Mouse (Mus musculus): Measurements from ENCODE around the gene Cers5. TPM values are rescaled to one million over a fixed set of nuclear protein-coding genes. Genes with fewer than 3 reads are reported as not detected.
"Not testable (repeated sequence)": the region's sequence is repeated elsewhere in the genome, so short reads cannot be mapped to it uniquely, and the experiment has no call there.

Cers5 gene
- total RNA-seq, 2 experiments from 2014 or later = 29.3 to 31.3 TPM

DNA sequence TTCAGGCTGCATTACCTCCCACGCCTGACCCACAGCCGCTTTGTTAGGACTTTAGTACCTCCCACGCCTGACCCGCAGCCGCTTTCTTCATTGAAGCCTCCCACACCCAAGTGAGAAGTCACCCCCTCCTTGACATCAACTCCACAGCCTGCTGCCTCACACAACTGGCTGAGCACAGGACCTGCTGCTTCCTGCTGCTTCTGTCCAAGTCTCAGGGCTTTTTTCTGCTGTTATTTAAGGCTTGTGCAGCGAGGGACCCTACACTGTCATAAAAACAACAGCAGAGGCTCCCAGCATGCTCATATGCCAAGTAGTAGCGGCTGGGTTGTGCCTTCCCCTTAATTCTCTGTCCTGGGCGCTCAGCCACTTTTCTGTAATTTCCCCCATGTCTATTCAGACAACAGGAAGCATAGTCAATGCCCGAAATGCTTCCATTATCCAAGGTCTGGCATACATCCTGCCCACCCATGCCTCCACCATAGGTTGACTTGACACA lies 15.0 kb upstream of the Cers5 start:
- DNase-seq = peak; percentile 29

DNA sequence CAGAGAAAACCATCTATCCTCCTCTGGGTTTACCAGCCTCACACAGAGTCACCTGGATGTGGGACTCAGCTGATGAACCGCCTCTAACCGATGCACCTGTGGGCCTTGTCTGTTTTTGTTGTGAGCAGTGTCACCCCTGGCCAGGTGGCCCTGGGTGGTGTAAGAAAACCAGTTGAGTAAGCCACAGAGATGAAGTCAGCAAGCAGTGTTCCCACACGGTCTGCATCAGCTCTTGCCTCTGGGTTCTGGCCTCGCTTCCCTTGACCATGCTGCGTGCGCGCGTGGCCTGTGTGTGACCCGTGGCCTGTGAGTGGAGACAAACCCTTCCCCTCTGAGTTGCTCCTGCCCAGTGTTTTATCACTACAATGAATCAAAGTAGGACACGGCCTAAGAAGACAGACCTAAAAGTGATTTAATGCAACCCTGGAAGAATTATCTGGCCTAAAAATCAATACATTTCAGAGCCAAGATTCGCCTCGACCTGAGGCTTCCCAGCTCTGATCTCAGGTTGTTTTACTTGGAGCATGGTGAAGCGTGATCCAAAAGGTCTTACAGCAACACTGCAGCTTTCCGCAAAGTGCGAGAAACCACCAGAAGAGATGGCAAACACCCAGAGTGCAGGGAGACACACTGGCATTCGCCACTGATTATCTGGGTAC lies 6.1 kb upstream of the Cers5 start:
- no peak for DNase-seq

DNA sequence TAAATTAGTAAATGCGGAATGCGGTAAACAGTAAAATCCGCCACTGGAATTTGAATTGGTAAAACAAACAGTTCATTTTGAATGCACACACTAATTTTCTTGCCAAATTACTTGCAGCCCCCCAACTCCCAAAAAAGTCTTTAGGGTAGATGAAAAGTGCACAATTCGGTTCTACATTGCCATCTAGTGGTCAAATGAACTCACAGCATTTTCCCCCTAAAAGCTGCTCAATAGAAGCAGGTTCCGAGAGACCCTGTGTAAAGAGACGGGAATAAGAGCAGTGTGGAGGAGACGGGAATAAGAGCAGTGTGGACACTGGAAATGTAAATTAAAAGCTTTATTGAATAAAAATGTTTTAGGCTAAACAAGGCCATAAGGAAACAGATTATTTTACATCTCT lies 5.5 kb upstream of the Cers5 start:
- peak; percentile 41 for DNase-seq

DNA sequence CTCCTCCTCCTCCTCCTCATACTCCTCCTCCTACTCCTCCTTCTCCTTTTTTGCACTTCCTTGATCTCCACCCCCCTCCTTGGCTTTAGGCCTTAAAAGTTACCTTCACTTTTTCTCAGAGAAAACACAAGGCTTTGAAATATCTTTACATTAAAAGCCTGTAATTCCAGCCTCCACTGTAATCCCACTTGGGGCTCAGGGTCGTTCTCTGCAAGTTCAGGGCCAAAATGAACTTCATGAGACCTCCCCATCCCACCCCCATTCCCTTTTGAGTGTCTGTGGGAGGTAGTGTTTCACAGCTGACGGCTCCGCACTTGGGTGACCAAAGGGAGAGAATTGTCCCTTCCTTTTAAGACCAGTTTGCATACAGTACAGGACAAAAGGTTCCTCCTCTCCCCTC lies 240 bp upstream of the Cers5 start:
- DNase-seq = no peak

DNA sequence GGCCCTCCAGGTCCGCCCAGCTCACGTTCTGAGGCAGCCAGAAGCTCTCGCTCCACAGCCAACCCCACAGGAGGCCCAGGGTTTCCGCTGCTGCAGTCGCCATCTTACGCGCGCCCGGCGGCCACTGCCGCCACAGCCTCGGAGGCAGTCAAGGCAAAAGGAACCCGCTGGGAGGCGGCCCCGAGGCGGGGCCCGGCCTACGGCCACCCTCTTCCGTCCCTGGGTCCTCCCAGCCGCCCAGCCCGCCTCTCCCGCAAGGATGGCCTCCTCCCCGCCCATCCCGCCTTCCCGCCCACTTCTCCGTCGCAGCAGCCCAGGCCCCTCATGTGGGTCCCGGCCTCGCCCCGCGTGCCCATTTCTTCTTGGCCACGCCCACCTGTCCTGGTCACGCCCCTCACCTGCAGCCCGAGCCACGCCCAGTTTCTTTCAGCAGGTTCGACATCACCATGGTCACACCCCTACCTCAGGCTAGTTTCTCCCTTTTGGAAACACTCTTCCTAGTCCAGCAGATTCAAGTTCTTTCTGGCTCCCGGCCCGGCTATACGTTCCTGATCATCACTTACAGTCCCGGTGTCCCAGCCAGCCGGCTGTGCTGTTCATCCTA lies 306 bp downstream of the Cers5 start:
- peak; percentile 91 for DNase-seq

DNA sequence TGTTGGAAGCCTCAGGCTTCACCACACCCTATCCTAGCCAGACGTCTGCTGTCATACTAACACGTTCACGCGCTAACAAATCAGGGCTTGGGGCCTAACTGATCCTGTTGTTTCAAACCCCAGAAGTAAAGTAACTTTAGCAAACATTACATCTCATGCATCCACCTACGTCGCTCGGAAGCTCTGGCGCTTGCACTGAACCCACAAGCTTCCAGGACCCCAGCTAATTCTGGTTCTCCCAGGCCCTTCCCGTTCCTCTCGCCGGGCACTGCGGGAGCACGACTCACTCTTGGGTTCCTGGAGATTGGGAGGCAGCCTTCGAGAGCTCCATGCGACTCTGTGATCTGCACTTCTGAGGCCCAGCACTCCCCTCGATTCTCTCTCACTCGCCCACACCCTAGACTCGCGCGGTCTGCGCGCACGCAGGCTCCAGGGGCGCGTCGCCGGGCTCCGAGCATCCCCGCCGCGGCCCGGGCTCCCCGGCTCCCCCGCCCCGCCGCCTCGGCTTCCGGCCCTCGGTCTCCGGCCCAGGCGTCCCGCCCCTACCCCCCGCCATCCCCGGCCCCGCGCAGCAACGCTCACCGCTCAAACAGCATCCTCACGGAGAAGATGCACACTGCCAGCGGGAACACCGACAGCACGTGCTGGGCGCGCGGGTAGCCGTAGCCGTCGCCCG lies 946 bp downstream of the Cers5 start:
- no peak for DNase-seq

DNA sequence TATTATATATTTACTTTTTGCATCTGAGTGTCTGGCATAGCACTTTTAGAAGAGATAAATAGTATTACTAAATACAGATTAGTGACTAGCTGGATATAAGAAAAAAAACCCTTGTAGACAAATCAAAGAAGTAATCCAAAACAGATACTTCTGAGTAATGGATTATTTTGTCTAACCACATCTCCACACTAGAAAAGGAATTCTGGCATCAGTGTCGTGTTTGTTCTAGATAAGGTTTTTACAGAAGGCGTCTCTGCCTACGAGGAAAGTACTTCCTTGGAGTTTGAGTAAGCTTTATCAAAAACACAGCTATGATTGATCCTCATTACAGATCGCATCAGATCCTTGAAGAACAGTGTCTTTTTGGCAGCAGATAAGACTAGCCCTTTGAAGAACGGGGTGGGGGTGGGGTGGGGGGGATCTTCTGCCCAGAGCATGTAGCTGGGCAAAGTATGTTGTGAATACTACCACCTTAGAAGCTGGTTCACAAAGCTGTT lies 1.6 kb downstream of the Cers5 start:
- no peak for DNase-seq

DNA sequence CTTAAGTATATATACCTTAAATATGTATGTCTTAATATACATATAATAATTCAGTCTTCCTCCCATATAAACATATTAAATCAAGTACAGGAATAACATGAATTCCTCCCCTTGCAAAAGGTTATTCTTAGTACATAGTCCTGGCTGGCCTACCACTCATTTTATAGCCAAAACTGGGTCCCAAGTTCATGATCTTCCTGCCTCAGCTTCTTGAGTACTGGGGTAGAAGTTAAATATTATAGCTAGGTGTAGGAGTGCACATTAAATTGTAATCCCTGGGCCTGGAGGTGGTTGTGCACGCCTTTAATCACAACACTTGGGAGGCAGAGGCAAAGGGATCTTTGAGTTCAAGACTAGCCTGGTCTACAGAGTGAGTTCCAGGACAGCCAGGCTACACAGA lies 3.9 kb downstream of the Cers5 start:
- DNase-seq = no peak

DNA sequence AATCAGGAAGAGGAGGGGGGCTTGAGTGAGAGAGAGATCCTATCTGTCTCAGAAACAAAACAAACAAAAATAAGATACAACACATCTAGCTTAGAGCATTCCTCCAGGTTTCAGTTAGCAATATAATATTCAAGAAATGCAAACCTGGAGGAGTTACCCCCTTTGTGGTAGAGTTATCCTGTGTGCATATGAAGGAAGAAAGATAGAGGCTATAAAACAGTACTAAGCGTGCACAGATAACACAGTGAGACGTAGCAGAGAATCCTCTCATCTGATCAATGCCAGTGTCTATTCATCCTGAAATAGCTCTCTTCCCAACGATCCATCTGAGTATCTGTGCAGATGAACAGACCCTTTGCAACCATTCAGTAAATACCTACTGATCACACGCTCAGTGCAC lies 5.2 kb downstream of the Cers5 start:
- no peak for DNase-seq

DNA sequence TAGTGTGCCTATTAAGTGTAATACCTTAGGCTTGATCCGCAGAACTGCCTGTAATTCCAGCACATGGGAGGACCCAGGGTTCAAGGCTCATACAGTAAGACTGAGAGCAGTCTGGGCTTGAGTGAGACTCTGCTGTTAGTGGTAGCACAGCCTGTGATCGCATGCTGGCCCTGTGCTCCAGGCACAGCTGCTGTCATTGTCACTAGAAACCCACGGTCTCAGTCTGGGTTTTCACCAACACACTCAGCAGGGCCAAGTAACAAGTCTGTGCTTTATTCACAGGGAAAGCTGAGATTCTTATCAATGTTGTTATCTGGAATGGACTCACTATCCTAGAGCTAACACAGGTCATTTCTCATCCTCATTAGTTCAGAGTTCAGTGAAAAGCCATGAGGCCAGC lies 18.5 kb downstream of the Cers5 start:
- no peak for DNase-seq

DNA sequence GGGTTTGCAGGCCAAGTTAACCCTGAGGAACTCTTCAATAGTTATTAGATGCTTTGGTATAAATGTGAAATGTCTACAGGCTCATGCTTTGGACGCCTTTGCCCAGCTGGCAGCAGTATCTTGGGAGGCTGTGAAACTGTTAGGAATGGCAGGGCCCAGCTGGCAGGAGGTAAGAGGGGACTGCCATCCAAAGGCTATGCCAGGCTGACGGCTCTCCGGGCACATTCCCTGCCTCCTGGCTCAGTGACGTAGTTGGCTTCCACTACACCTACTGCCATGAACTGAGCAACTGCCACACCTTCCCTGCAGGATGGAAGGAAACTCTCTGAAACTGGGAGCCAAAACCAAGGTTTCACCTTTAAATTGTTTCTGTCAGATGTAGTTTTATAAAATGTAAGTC lies 32.5 kb downstream of the Cers5 start:
- no peak for DNase-seq

DNA sequence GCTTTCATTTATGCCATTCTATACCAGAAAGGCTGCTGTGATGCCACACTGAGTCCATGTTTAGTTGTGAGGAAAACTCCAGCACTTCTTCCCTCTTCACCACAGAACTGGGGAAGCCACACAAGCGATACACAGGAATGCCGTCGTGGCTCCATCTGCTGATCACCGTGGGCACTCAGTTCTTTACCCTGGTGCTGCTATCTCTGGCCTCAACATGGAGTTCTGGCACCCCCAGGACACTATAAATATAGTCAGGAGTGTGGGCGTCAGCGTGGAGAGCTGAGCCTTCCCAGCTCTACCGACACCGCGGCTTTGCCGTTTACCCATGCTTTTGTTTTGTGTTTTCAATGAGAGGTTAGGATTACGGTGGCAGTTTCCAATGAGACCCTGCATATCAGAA lies 36.0 kb downstream of the Cers5 start:
- peak; percentile 24 for DNase-seq

DNA sequence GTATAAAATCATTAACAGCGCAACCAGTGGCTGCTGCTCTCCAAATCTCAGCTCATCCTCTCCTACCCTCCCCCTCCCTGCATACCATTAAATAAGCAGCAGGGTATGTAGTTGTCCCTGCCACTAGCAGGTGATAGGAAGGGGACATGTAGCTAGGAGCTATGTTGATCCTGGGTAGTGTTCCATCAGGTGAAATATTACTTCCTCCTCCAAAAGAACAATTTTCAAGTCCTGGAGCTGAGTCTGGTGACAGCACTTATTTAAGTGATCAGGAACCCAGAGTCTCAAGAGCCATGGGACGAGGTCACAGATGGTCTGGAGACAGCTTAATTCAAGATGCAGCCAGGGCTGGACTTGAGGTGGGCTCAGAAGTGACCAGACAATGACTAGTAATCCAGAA lies 37.1 kb downstream of the Cers5 start:
- peak; percentile 100 for DNase-seq

DNA sequence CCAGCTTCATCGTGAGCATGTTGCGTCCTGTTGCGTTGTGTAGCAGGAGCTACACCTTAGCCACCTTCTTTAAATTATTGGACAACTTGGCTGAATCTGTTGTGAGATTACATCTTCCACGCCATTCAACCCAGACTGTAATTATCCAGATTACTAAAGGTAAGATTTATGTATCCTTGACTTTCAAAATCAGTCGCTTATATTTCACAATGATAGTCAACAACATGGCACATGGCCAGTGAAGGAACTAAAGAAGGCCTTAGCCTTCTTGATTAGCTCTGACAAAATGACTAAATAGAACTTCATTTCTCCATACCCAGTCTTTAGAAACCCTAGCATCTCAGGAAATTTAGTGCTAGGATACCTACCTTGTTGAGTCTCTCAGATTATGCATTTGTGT lies 39.5 kb downstream of the Cers5 start:
- DNase-seq = no peak

DNA sequence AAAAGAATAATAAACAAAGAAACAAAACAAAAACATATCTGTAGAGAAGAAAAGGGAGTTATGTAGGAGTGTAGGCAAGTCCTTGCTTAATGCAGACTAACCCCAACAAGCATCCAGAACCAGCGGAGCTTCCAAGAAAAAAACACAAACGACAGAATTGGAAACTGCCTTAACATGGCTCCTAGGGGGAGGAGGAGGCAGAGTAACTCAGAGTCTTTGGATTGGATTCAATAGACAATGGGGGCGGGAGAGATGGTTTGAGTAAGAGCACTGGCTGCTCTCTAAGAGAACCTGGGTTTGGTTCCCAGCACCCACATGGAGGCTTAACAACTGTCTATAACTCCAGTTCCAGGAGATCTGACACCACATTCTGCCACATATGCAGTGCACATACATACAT lies 41.0 kb downstream of the Cers5 start:
- DNase-seq = no peak

DNA sequence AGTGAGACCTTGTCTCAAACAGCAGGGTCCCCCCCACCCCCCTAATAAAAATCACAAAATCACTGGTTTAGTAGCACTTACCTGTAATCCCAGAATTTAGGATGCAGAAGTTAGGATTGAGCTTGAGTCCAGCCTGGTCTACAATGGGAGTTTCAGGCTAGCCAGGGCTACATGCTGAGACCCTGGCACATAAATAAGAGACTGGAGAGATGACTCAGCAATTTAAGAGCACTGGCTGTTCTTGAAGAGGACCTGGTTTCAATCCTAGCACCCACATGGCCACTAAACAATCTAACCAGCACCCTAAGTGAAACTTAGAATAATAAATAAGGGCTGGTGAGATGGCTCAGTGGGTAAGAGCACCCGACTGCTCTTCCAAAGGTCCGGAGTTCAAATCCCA lies 41.5 kb downstream of the Cers5 start:
- no peak for DNase-seq

DNA sequence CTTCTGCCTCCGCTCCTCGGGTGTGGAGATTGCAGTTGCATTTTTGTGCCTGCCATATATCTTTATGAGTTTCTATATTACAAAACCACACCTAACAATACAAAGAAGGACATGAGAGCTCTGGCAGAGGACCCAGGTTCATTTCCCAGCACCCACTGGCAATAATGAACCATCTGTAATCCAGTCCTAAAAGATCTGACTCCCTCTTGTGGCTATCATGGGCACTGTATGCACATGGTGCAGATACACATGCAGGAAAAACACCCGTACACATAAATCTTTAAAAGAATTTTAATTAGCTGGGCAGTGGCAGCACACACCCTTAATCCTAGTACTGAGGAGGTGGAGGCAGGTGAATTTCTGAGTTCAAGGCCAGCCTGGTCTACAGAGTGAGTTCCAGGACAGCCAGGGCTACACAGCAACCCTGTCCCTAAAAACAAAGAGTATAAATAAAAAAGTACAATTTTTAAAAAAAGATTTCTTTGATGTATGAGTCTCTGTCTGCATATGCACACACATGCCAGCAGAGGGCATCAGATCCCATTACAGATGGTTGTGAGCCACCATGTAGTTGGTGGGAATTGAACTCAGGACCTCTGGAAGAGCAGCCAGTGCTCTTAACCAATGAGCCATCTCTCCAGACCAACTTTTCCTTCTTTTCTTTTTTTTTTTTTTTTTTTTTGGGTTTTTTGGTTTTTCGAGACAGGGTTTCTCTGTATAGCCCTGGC lies 43.5 kb downstream of the Cers5 start:
- DNase-seq = no peak

DNA sequence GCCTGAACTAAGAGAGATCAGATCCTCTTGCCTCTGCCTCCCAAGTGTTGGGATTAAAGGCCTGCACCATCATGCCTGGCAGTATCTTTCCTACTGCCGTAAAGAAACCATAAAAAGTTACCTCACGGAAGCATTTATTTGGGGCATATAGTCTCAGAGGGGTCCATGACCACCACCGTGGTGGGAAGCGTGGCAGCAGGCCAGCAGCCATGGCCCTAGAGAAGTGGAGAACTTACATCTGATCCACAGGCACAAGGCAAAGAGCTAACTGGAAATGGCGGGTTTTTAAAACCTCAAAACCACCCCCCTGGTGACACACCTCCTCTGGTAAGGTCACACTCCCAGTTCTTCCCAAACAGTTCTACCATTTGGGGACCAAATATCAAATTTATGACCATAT lies 44.5 kb downstream of the Cers5 start:
- no peak for DNase-seq

DNA sequence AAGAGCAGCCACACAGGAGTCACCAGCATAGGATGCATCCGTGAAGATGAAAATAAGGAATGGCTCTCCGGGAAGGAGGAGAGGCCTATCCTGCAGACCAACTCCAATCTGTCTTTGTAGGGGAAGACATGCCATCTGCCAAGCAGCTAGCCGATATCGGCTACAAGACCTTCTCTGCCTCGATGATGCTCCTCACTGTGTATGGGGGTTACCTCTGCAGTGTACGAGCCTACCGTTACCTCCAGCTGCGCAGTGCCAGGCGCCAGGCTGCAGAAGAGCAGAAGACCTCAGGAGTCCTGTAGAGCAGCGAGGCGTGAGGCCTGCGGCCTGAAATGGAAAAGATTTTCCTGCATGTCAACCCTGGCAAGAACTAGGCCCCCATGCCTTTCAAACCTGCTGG lies 45.2 kb downstream of the Cers5 start:
- no peak for DNase-seq

DNA sequence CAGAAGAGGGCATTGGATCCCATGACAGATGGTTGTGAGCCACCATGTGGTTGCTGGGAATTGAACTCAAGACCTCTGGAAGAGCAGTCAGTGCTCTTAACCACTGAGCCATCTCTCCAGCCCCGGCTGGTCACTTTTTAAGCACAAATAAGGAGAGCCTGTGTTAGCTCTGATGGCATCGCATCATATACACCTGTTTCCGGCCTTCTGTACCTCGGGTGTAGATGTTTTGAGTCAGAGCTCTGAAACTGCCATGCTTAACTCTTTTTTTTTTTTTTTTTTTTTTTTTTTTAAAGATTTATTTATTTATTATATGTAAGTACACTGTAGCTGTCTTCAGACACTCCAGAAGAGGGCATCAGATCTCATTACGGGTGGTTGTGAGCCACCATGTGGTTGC lies 45.6 kb downstream of the Cers5 start:
- DNase-seq = not testable (repeated sequence)

DNA sequence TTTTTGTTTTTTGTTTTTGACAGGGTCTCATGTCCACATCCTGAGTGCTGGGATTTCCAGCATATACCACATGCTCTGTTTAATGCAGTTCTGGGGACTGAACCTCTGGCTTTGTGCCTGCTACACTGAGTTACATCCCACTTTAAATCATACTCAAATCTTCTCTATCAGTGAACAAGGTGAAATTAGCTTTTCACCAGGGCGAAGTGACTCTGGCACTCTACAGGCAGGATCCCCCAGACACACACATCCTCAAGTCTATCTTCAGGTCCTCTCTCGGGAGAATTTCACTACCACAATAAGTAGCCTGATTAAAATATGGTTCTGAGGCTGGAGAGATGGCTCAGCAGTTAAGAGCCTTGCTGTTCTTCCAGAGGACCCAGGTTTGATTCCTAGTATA lies 46.1 kb downstream of the Cers5 start:
- DNase-seq = no peak

DNA sequence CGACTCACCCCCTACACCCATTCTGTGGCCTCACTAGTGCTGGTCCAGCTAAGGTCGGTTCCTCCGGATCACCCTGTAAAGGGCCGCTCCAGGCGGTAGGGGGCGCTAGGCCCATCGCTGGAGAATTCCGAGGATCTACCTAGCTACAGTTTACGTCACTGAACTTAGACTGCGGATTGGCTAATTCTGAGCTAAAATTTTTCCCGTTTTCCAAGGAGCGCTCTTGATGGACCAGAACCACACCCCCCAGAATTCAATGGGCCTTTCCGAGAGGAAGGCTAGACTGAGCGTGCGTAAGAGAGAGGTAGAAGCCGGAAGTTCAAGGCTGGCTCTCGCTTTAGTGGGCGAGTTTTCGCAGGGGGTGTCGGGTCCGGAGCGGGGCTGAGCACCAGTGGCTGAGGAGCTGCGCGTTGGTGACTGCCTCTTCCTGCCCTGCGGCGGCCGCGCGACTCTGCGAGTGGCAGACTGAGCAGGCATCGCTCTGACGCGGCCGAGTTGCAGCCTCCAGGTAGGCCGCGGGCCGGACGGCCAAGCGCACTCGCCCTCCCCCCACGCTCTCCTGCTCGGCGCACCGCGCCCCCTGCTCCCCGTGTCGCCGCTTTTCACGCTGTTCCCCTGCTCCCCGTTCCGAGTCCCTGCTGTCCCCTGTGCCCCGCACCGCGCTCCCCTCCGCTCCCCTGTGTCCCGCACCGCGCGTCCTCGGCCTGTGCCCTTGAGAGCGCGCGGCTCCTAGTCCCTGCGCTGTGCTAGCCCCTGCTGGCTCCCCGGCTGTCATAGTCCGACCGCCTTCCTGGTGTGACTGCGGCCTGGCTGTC lies 47.1 kb downstream of the Cers5 start, which contains the start of gene Cox14:
Cox14 (plus strand) TSS at position 278 of the 815 bp plus-strand sequence.
- peak; percentile 97 for DNase-seq
